Mouse (Mus musculus): Measurements from ENCODE around the gene Panx1.

- TF ChIP-seq CTCF (conservative IDR thresholded peaks at IDR 0.05; ENCODE audit: low read length): no peak
- TF ChIP-seq POU5F1 (IDR thresholded peaks at IDR 0.05; ENCODE audit: borderline replicate concordance, low read length): peak; percentile 63; the same call in 1 of the 2 replicates
- TF ChIP-seq NANOG (IDR thresholded peaks at IDR 0.05; ENCODE audit: borderline replicate concordance, low read length): 0 out of 2 replicates have a peak, but pooled peaks have one; percentile 13
Observed at GRCm38 (mm10) chr9:15023049-15023448, 22.2 kb downstream of the Panx1 start.

All from E14TG2a.4 (cell line).